Mouse (Mus musculus) hematopoietic stem cell, adult 5-6 weeks (primary cell): ENCODE measurements around the gene Eif1ad. TPM values are rescaled to one million over a fixed set of nuclear protein-coding genes. Genes with fewer than 3 reads are reported as not detected.

Source experiments
- ATAC-seq, 2 experiments: fragments of 125-278 bp in 1 of 2; replicated peaks in 1 of 2; 2 replicates each; pipeline ENCODE4 v1.8.0; 2016 to 2017; ENCODE audit warnings: inconsistent platforms in 2 of 2, mild to moderate bottlenecking in 2 of 2, moderate number of reproducible peaks in 2 of 2, low read depth in 1 of 2, moderate TSS enrichment in 1 of 2; ENCODE audit not compliant: low FRiP score in 2 of 2, poor library complexity in 2 of 2, severe bottlenecking in 2 of 2, insufficient read depth in 1 of 2, low TSS enrichment in 1 of 2
- total RNA-seq: library from RNA; stranded (forward); fragments of 172-1452, 232-1000 nt; gene quantifications from 2 replicates; pipeline ENCODE4 v1.2.3, GENCODE M21; 2017

Eif1ad gene
- total RNA-seq, 1 experiment from 2014 or later: 49.7 TPM

- ATAC-seq: peak; percentile 60 to 67; a peak in 3 of 4 replicates
Observed at GRCm38 (mm10) chr19:5407133-5407532, 40.6 kb downstream of the Eif1ad start.

- peak; percentile 8 to 26; a peak in 2 of 4 replicates for ATAC-seq
Observed at GRCm38 (mm10) chr19:5408057-5409001, 41.8 kb downstream of the Eif1ad start.

GRCm38 (mm10) chr19:5409068-5409467, 42.5 kb downstream of the Eif1ad start:
- no peak for ATAC-seq

- no peak for ATAC-seq
Observed at GRCm38 (mm10) chr19:5410641-5411040, 44.1 kb downstream of the Eif1ad start.

- no peak for ATAC-seq
Observed at GRCm38 (mm10) chr19:5411961-5412360, 45.4 kb downstream of the Eif1ad start.

- ATAC-seq: no peak
Observed at GRCm38 (mm10) chr19:5413840-5414239, 47.3 kb downstream of the Eif1ad start.

GRCm38 (mm10) chr19:5414534-5414957, 48.0 kb downstream of the Eif1ad start:
- no peak for ATAC-seq

- ATAC-seq: no peak
Observed at GRCm38 (mm10) chr19:5418750-5419466, 52.4 kb downstream of the Eif1ad start.

GRCm38 (mm10) chr19:5419630-5420029, 53.1 kb downstream of the Eif1ad start:
- no peak for ATAC-seq

- no peak for ATAC-seq
Observed at GRCm38 (mm10) chr19:5420579-5420978, 54.0 kb downstream of the Eif1ad start.

Other genes starting within 250 kb of the Eif1ad start
- gene Klc2, start 248.2 kb upstream of the Eif1ad start, total RNA-seq: 9.8 and 10.1 TPM in 2 replicates
- gene Pacs1, start 93.6 kb upstream of the Eif1ad start, total RNA-seq: 17.3 and 23.4 TPM in 2 replicates
- 262 and 325 TPM in 2 replicates for gene Sf3b2, start 71.3 kb upstream of the Eif1ad start, total RNA-seq
- gene Gal3st3, start 68.4 kb upstream of the Eif1ad start, total RNA-seq: not detected in 2 replicates
- not detected in 2 replicates for gene Catsper1, start 31.0 kb upstream of the Eif1ad start, total RNA-seq
- gene Cst6, start 17.2 kb upstream of the Eif1ad start, total RNA-seq: 0.45 TPM in 1 of 2 replicates, not detected in the other
- gene Banf1, start 427 bp downstream of the Eif1ad start, total RNA-seq: 43.0 and 51.5 TPM in 2 replicates
- gene Sart1, start 22.0 kb downstream of the Eif1ad start, total RNA-seq: 75.2 and 88.4 TPM in 2 replicates
- gene Tsga10ip, start 35.8 kb downstream of the Eif1ad start, total RNA-seq: 0.30 TPM in 1 of 2 replicates, not detected in the other
- 107 and 122 TPM in 2 replicates for gene Drap1, start 58.2 kb downstream of the Eif1ad start, total RNA-seq
- gene AI837181, start 58.4 kb downstream of the Eif1ad start, total RNA-seq: 14.3 and 15.6 TPM in 2 replicates
- gene Fosl1, start 80.8 kb downstream of the Eif1ad start, total RNA-seq: 1.3 and 4.2 TPM in 2 replicates
- 2.3 and 4.1 TPM in 2 replicates for gene Ccdc85b, start 91.2 kb downstream of the Eif1ad start, total RNA-seq
- gene Fibp, start 93.9 kb downstream of the Eif1ad start, total RNA-seq: 128 and 159 TPM in 2 replicates
- 8.1 and 20.7 TPM in 2 replicates for gene Ctsw, start 101.8 kb downstream of the Eif1ad start, total RNA-seq
- 1.2 TPM in 1 of 2 replicates, not detected in the other for gene Efemp2, start 107.2 kb downstream of the Eif1ad start, total RNA-seq
- gene Mus81, start 121.7 kb downstream of the Eif1ad start, total RNA-seq: 7.9 and 12.0 TPM in 2 replicates
- gene Cfl1, start 123.7 kb downstream of the Eif1ad start, total RNA-seq: 878 and 953 TPM in 2 replicates
- 0.69 and 2.8 TPM in 2 replicates for gene 1700020D05Rik, start 137.0 kb downstream of the Eif1ad start, total RNA-seq
- 3.2 and 4.4 TPM in 2 replicates for gene Snx32, start 143.8 kb downstream of the Eif1ad start, total RNA-seq
- not detected in 2 replicates for gene Ovol1, start 193.9 kb downstream of the Eif1ad start, total RNA-seq
- 6.5 and 6.8 TPM in 2 replicates for gene Ap5b1, start 201.3 kb downstream of the Eif1ad start, total RNA-seq
- 47.9 and 73.0 TPM in 2 replicates for gene Rnaseh2c, start 235.1 kb downstream of the Eif1ad start, total RNA-seq
- gene Kat5, start 243.5 kb downstream of the Eif1ad start, total RNA-seq: 67.9 and 88.5 TPM in 2 replicates